Mouse (Mus musculus) hindbrain, embryonic 13.5 days (tissue): Measurements from ENCODE around the gene D430041D05Rik. TPM values are rescaled to one million over a fixed set of nuclear protein-coding genes. Genes with fewer than 3 reads are reported as not detected.

Experiments
- ATAC-seq: fragments of 200-750 bp; cut with Nextera tagmentation; 2 replicates; pipeline ENCODE4 v1.8.0; 2017; ENCODE audit warnings: moderate TSS enrichment; ENCODE audit not compliant: low FRiP score
- H3K27ac ChIP-seq: fragments of 300-500 bp; sonication (generic); 2 replicates; pipeline ENCODE4 v1.5.1; 2015; ENCODE audit warnings: inconsistent platforms, mild to moderate bottlenecking, moderate library complexity
- H3K27me3 ChIP-seq: fragments of 300-500 bp; sonication (generic); 2 replicates; pipeline ENCODE4 v1.6.1; 2015; ENCODE audit warnings: mild to moderate bottlenecking, inconsistent platforms
- H3K36me3 ChIP-seq: fragments of 300-500 bp; sonication (generic); 2 replicates; pipeline ENCODE4 v1.6.1; 2015; ENCODE audit warnings: mild to moderate bottlenecking, inconsistent platforms
- H3K4me1 ChIP-seq: fragments of 300-500 bp; sonication (generic); replicated peaks from 2 replicates; pipeline ENCODE4 v1.6.1; 2015; ENCODE audit warnings: inconsistent platforms
- H3K4me2 ChIP-seq: fragments of 300-500 bp; sonication (generic); 2 replicates; pipeline ENCODE4 v1.6.1; 2015; ENCODE audit warnings: inconsistent platforms, mild to moderate bottlenecking, moderate library complexity
- H3K4me3 ChIP-seq: fragments of 300-500 bp; sonication (generic); 2 replicates; pipeline ENCODE4 v1.5.1; 2015; ENCODE audit warnings: mild to moderate bottlenecking, inconsistent platforms
- H3K9ac ChIP-seq: fragments of 300-500 bp; sonication (generic); 2 replicates; pipeline ENCODE4 v1.6.1; 2015; ENCODE audit warnings: mild to moderate bottlenecking, inconsistent platforms
- H3K9me3 ChIP-seq: fragments of 300-500 bp; sonication (generic); 2 replicates; pipeline ENCODE4 v1.6.1; 2016; ENCODE audit warnings: inconsistent platforms
- WGBS: fragments of 180-500 bp; shearing (Covaris S2); methylation state at CpG from one replicate; pipeline ENCODE4 v1.1.7; 2015; 5-methylcytosine and 5-hydroxymethylcytosine counted together
- polyA plus RNA-seq: library from polyadenylated mRNA; unstranded; fragments of >200 nt; fragmentation: Nextera tagmentation; extraction: Ambion mirVana; gene quantifications from 2 replicates; pipeline ENCODE4 v1.2.1, GENCODE M21; 2015

Gene D430041D05Rik
- polyA plus RNA-seq, 1 experiment from 2014 or later = 6.8 TPM

- no peak overlapping the region for H3K4me3 ChIP-seq
- no peak overlapping the region for H3K4me2 ChIP-seq
- ATAC-seq = no peak
- no peak overlapping the region for H3K9ac ChIP-seq
- no peaks in the 10 kb centered on the region; the same call in 1 of the 2 replicates for H3K36me3 ChIP-seq
- 78% methylated on average over 2 of the region's 2 CpGs for WGBS
- no peaks in the 10 kb centered on the region for H3K9me3 ChIP-seq
- no peaks in the 10 kb centered on the region for H3K27me3 ChIP-seq
- H3K4me1 ChIP-seq = peaks cover 15% of the 10 kb centered on the region; the same call in 1 of the 2 replicates
- H3K27ac ChIP-seq = no peak overlapping the region
These were observed 161.0 kb downstream of the D430041D05Rik start for GRCm38 (mm10) chr2:104249856-104250255.

- Histone ChIP-seq H3K27ac (no peak overlapping the region), H3K36me3 (no peaks in the 10 kb centered on the region; the same call in 1 of the 2 replicates), H3K4me3 (no peak overlapping the region), H3K27me3 (no peaks in the 10 kb centered on the region), H3K4me1 (peaks cover 10% of the 10 kb centered on the region; the same call in 1 of the 2 replicates), H3K9me3 (no peaks in the 10 kb centered on the region), H3K4me2 (no peak overlapping the region), H3K9ac (no peak overlapping the region)
- no peak for ATAC-seq
- WGBS = 70% methylated on average over 4 of the region's 4 CpGs
These were observed 164.0 kb downstream of the D430041D05Rik start for GRCm38 (mm10) chr2:104246851-104247250.

- WGBS = 78% methylated on average over 5 of the region's 5 CpGs
- H3K4me2 ChIP-seq = no peak overlapping the region
- H3K4me1 ChIP-seq = no peaks in the 10 kb centered on the region
- no peak overlapping the region for H3K9ac ChIP-seq
- no peak for ATAC-seq
- H3K27ac ChIP-seq = no peak overlapping the region
- no peaks in the 10 kb centered on the region for H3K9me3 ChIP-seq
- no peaks in the 10 kb centered on the region for H3K27me3 ChIP-seq
- 0 out of 2 replicates have a peak, but pooled peaks cover 8% of the 10 kb centered on the region for H3K36me3 ChIP-seq
- H3K4me3 ChIP-seq = no peak overlapping the region
These were observed 168.8 kb downstream of the D430041D05Rik start for GRCm38 (mm10) chr2:104242055-104242454.

- H3K36me3 ChIP-seq = peaks cover 17% of the 10 kb centered on the region
- H3K9me3 ChIP-seq = no peaks in the 10 kb centered on the region
- 87% methylated on average over 4 of the region's 4 CpGs for WGBS
- no peak overlapping the region for H3K4me2 ChIP-seq
- ATAC-seq = no peak
- H3K27ac ChIP-seq = no peak overlapping the region
- no peak overlapping the region for H3K9ac ChIP-seq
- H3K4me3 ChIP-seq = no peak overlapping the region
- no peaks in the 10 kb centered on the region for H3K27me3 ChIP-seq
- peaks cover 6% of the 10 kb centered on the region; the same call in 1 of the 2 replicates for H3K4me1 ChIP-seq
These were observed 173.7 kb downstream of the D430041D05Rik start for GRCm38 (mm10) chr2:104237141-104237540.

GRCm38 (mm10) chr2:104230444-104230843 is 180.4 kb downstream of the D430041D05Rik start:
- no peak overlapping the region for H3K9ac ChIP-seq
- no peak overlapping the region for H3K4me2 ChIP-seq
- H3K4me3 ChIP-seq = no peak overlapping the region
- no peak for ATAC-seq
- peaks cover 6% of the 10 kb centered on the region; the same call in 1 of the 2 replicates for H3K4me1 ChIP-seq
- 71% methylated on average over 2 of the region's 2 CpGs for WGBS
- no peak overlapping the region for H3K27ac ChIP-seq
- H3K36me3 ChIP-seq = peaks cover 22% of the 10 kb centered on the region
- H3K9me3 ChIP-seq = no peaks in the 10 kb centered on the region
- H3K27me3 ChIP-seq = peaks cover 27% of the 10 kb centered on the region

- 86% methylated on average over 4 of the region's 4 CpGs for WGBS
- Histone ChIP-seq H3K4me3 (no peak overlapping the region), H3K4me2 (no peak overlapping the region), H3K9ac (no peak overlapping the region), H3K27ac (no peak overlapping the region), H3K4me1 (no peaks in the 10 kb centered on the region), H3K36me3 (peaks cover 13% of the 10 kb centered on the region), H3K27me3 (peaks cover 55% of the 10 kb centered on the region), H3K9me3 (no peaks in the 10 kb centered on the region)
- no peak for ATAC-seq
These were observed 184.8 kb downstream of the D430041D05Rik start for GRCm38 (mm10) chr2:104226057-104226456.

- Histone ChIP-seq H3K27me3 (peaks cover 46% of the 10 kb centered on the region), H3K4me1 (peaks cover 26% of the 10 kb centered on the region), H3K27ac (no peak overlapping the region), H3K9me3 (no peaks in the 10 kb centered on the region), H3K4me3 (no peak overlapping the region), H3K4me2 (no peak overlapping the region), H3K36me3 (peaks cover 7% of the 10 kb centered on the region), H3K9ac (no peak overlapping the region)
- no peak for ATAC-seq
- WGBS = 20% methylated on average over 14 of the region's 14 CpGs
These were observed 191.0 kb downstream of the D430041D05Rik start for GRCm38 (mm10) chr2:104219733-104220391.

GRCm38 (mm10) chr2:104218588-104219065 is 192.2 kb downstream of the D430041D05Rik start:
- 29% methylated on average over 9 of the region's 9 CpGs for WGBS
- no peaks in the 10 kb centered on the region for H3K9me3 ChIP-seq
- no peak overlapping the region for H3K4me2 ChIP-seq
- H3K27me3 ChIP-seq = peaks cover 50% of the 10 kb centered on the region
- no peak overlapping the region for H3K4me3 ChIP-seq
- peak overlapping the region; percentile 67 for H3K27ac ChIP-seq
- H3K36me3 ChIP-seq = peaks cover 11% of the 10 kb centered on the region
- ATAC-seq = 0 out of 2 replicates have a peak, but pooled peaks have one; percentile 12
- peaks cover 26% of the 10 kb centered on the region for H3K4me1 ChIP-seq
- peak overlapping the region; percentile 25 for H3K9ac ChIP-seq

- Histone ChIP-seq H3K36me3 (peaks cover 16% of the 10 kb centered on the region), H3K4me2 (no peak overlapping the region), H3K9me3 (no peaks in the 10 kb centered on the region), H3K27ac (peak overlapping the region; percentile 67), H3K4me3 (no peak overlapping the region), H3K27me3 (peaks cover 50% of the 10 kb centered on the region), H3K9ac (peak overlapping the region; percentile 25; the same call in 1 of the 2 replicates), H3K4me1 (peaks cover 26% of the 10 kb centered on the region)
- ATAC-seq = peak; percentile 49; the same call in 1 of the 2 replicates
- WGBS = 40% methylated on average over 10 of the region's 10 CpGs
These were observed 192.7 kb downstream of the D430041D05Rik start for GRCm38 (mm10) chr2:104218114-104218513.

- no peak for ATAC-seq
- Histone ChIP-seq H3K4me1 (peaks cover 22% of the 10 kb centered on the region), H3K4me2 (no peak overlapping the region), H3K27me3 (peaks cover 9% of the 10 kb centered on the region), H3K9me3 (no peaks in the 10 kb centered on the region), H3K9ac (no peak overlapping the region), H3K4me3 (no peak overlapping the region), H3K27ac (no peak overlapping the region), H3K36me3 (peaks cover 19% of the 10 kb centered on the region)
- WGBS = 79% methylated on average over 2 of the region's 2 CpGs
These were observed 201.4 kb downstream of the D430041D05Rik start for GRCm38 (mm10) chr2:104209408-104209807.

- no peak overlapping the region for H3K4me3 ChIP-seq
- H3K9ac ChIP-seq = no peak overlapping the region
- 59% methylated on average over 5 of the region's 5 CpGs for WGBS
- peaks cover 22% of the 10 kb centered on the region for H3K4me1 ChIP-seq
- peak overlapping the region; percentile 78 for H3K27ac ChIP-seq
- no peaks in the 10 kb centered on the region for H3K9me3 ChIP-seq
- peak; percentile 59 for ATAC-seq
- H3K4me2 ChIP-seq = peak overlapping the region; percentile 20
- peaks cover 19% of the 10 kb centered on the region for H3K36me3 ChIP-seq
- 0 out of 2 replicates have a peak, but pooled peaks cover 3% of the 10 kb centered on the region for H3K27me3 ChIP-seq
These were observed 202.4 kb downstream of the D430041D05Rik start for GRCm38 (mm10) chr2:104208415-104208814.

GRCm38 (mm10) chr2:104207948-104208347 is 202.9 kb downstream of the D430041D05Rik start:
- Histone ChIP-seq H3K4me2 (peak overlapping the region; percentile 20), H3K4me3 (no peak overlapping the region), H3K9ac (no peak overlapping the region; the same call in 1 of the 2 replicates), H3K9me3 (no peaks in the 10 kb centered on the region), H3K27me3 (0 out of 2 replicates have a peak, but pooled peaks cover 3% of the 10 kb centered on the region), H3K27ac (peak overlapping the region; percentile 78), H3K36me3 (peaks cover 17% of the 10 kb centered on the region), H3K4me1 (peaks cover 22% of the 10 kb centered on the region)
- ATAC-seq = peak; percentile 90
- 22% methylated on average over 10 of the region's 10 CpGs for WGBS
